Mouse (Mus musculus): ENCODE data around the gene Wdr46. TPM values are rescaled to one million over a fixed set of nuclear protein-coding genes. Genes with fewer than 3 reads are reported as not detected.

The Wdr46 gene
- polyA plus RNA-seq, 1 experiment from 2014 or later = 8.8 TPM

GRCm38 (mm10) chr17:33969394-33969793 is 28.9 kb downstream of the Wdr46 start:
- no peaks in the 10 kb centered on the region for H3K27me3 ChIP-seq (replicated peaks; ENCODE audit: insufficient read depth, low read length)
- H3K4me3 ChIP-seq (ENCODE audit: low read depth, low read length) = no peak overlapping the region
- no peak for DNase-seq (ENCODE audit: low spot score)
- H3K9me3 ChIP-seq (ENCODE audit: low read length) = no peaks in the 10 kb centered on the region
- no peaks in the 10 kb centered on the region for H3K4me1 ChIP-seq (ENCODE audit: insufficient read depth, low read depth, low read length)
- TF ChIP-seq CTCF (IDR thresholded peaks at IDR 0.05) = peak; percentile 45
- no peak for TF ChIP-seq EP300 (IDR thresholded peaks at IDR 0.05)
- H3K9ac ChIP-seq (replicated peaks; ENCODE audit: low read depth) = no peak overlapping the region
- no peak overlapping the region for H3K4me2 ChIP-seq (replicated peaks; ENCODE audit: low read depth, low read length)
- H3K36me3 ChIP-seq (ENCODE audit: insufficient read depth, low read length) = no peaks in the 10 kb centered on the region
- no peak overlapping the region for H3K27ac ChIP-seq (ENCODE audit: low read length)
- 75% methylated on average over 4 of the region's 4 CpGs for WGBS
- no peak for ATAC-seq

GRCm38 (mm10) chr17:33972691-33973090 is 32.2 kb downstream of the Wdr46 start:
- WGBS = 35% methylated on average over 1 of the region's 1 CpGs
- peak; percentile 46 for ATAC-seq
- no peaks in the 10 kb centered on the region for H3K36me3 ChIP-seq (ENCODE audit: insufficient read depth, low read length)
- no peak overlapping the region for H3K4me2 ChIP-seq (replicated peaks; ENCODE audit: low read depth, low read length)
- DNase-seq (ENCODE audit: low spot score) = peak; percentile 67
- no peak overlapping the region for H3K9ac ChIP-seq (replicated peaks; ENCODE audit: low read depth)
- H3K27me3 ChIP-seq (replicated peaks; ENCODE audit: insufficient read depth, low read length) = no peaks in the 10 kb centered on the region
- H3K4me3 ChIP-seq (ENCODE audit: low read depth, low read length) = no peak overlapping the region
- no peaks in the 10 kb centered on the region for H3K9me3 ChIP-seq (ENCODE audit: low read length)
- no peak overlapping the region for H3K27ac ChIP-seq (ENCODE audit: low read length)
- TF ChIP-seq EP300 (IDR thresholded peaks at IDR 0.05) = no peak
- TF ChIP-seq CTCF (IDR thresholded peaks at IDR 0.05) = no peak
- H3K4me1 ChIP-seq (ENCODE audit: insufficient read depth, low read depth, low read length) = no peaks in the 10 kb centered on the region

GRCm38 (mm10) chr17:33973572-33973971 is 33.1 kb downstream of the Wdr46 start:
- no peak for TF ChIP-seq CTCF (IDR thresholded peaks at IDR 0.05)
- no peak for TF ChIP-seq EP300 (IDR thresholded peaks at IDR 0.05)
- Histone ChIP-seq H3K4me2 (replicated peaks; ENCODE audit: low read depth, low read length) (no peak overlapping the region), H3K27me3 (replicated peaks; ENCODE audit: insufficient read depth, low read length) (no peaks in the 10 kb centered on the region), H3K4me3 (ENCODE audit: low read depth, low read length) (no peak overlapping the region), H3K9ac (replicated peaks; ENCODE audit: low read depth) (no peak overlapping the region), H3K27ac (ENCODE audit: low read length) (no peak overlapping the region), H3K36me3 (ENCODE audit: insufficient read depth, low read length) (no peaks in the 10 kb centered on the region), H3K9me3 (ENCODE audit: low read length) (no peaks in the 10 kb centered on the region), H3K4me1 (ENCODE audit: insufficient read depth, low read depth, low read length) (peaks cover 4% of the 10 kb centered on the region; the same call in 1 of the 2 replicates)
- ATAC-seq (no peak), DNase-seq (ENCODE audit: low spot score) (no peak)
- 58% methylated on average over 3 of the region's 3 CpGs for WGBS

DNA sequence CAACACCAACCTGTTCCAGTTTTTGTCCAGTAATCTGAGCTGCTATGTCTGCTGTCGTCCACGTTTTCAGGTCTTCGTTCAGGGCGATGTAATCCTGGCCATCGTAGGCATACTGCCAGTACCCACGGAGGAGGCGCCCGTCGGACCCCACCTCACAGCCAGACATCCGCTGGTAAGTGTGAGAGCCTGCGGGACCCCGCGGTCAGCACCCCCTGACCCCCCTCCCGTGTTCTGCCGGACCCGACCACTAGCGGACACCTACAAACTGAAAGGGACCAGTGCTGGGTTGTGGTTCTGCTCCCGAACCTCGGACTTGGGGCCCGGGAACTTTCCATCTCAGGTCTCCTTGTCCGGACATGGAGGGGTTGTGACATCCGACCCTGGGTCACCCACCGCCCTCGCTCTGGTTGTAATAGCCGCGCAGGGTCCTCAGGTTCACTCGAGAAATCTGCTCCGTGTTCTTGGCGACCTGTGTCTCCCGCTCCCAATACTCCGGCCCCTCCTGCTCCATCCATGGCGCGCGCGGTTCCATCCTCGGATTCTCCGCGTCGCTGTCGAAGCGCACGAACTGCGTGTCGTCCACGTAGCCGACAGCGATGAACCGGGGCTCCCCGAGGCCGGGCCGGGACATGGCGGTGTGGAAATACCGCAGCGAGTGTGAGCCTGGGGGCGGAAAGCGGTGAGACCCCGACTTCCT is 37.5 kb downstream of the Wdr46 start:
- Histone ChIP-seq H3K27ac (ENCODE audit: low read length) (no peak overlapping the region), H3K27me3 (replicated peaks; ENCODE audit: insufficient read depth, low read length) (no peaks in the 10 kb centered on the region), H3K4me2 (replicated peaks; ENCODE audit: low read depth, low read length) (peak overlapping the region; percentile 82), H3K36me3 (ENCODE audit: insufficient read depth, low read length) (no peaks in the 10 kb centered on the region), H3K4me3 (ENCODE audit: low read depth, low read length) (peak overlapping the region; percentile 42), H3K4me1 (ENCODE audit: insufficient read depth, low read depth, low read length) (peaks cover 9% of the 10 kb centered on the region; the same call in 1 of the 2 replicates), H3K9ac (replicated peaks; ENCODE audit: low read depth) (0 out of 2 replicates have a peak overlapping the region, but pooled peaks have one; percentile 16), H3K9me3 (ENCODE audit: low read length) (no peaks in the 10 kb centered on the region)
- no peak for TF ChIP-seq CTCF (IDR thresholded peaks at IDR 0.05)
- TF ChIP-seq EP300 (IDR thresholded peaks at IDR 0.05) = no peak
- ATAC-seq (no peak), DNase-seq (ENCODE audit: low spot score) (no peak)
- WGBS = 2% methylated on average over 57 of the region's 57 CpGs

- DNase-seq (ENCODE audit: low spot score) (peak; percentile 83), ATAC-seq (peak; percentile 65)
- Histone ChIP-seq H3K4me2 (replicated peaks; ENCODE audit: low read depth, low read length) (peak overlapping the region; percentile 82), H3K9ac (replicated peaks; ENCODE audit: low read depth) (0 out of 2 replicates have a peak overlapping the region, but pooled peaks have one; percentile 16), H3K4me3 (ENCODE audit: low read depth, low read length) (peak overlapping the region; percentile 42), H3K27me3 (replicated peaks; ENCODE audit: insufficient read depth, low read length) (no peaks in the 10 kb centered on the region), H3K27ac (ENCODE audit: low read length) (peak overlapping the region; percentile 2; the same call in 1 of the 2 replicates), H3K4me1 (ENCODE audit: insufficient read depth, low read depth, low read length) (peaks cover 9% of the 10 kb centered on the region; the same call in 1 of the 2 replicates), H3K9me3 (ENCODE audit: low read length) (no peaks in the 10 kb centered on the region), H3K36me3 (ENCODE audit: insufficient read depth, low read length) (no peaks in the 10 kb centered on the region)
- TF ChIP-seq EP300 (IDR thresholded peaks at IDR 0.05) (no peak), CTCF (IDR thresholded peaks at IDR 0.05) (no peak)
- WGBS = 2% methylated on average over 9 of the region's 17 CpGs
These were observed 38.2 kb downstream of the Wdr46 start for GRCm38 (mm10) chr17:33978631-33979031.

GRCm38 (mm10) chr17:33979512-33980050 is 39.1 kb downstream of the Wdr46 start:
- Histone ChIP-seq H3K4me3 (ENCODE audit: low read depth, low read length) (no peak overlapping the region), H3K27me3 (replicated peaks; ENCODE audit: insufficient read depth, low read length) (no peaks in the 10 kb centered on the region), H3K9ac (replicated peaks; ENCODE audit: low read depth) (no peak overlapping the region), H3K4me1 (ENCODE audit: insufficient read depth, low read depth, low read length) (peaks cover 9% of the 10 kb centered on the region; the same call in 1 of the 2 replicates), H3K36me3 (ENCODE audit: insufficient read depth, low read length) (no peaks in the 10 kb centered on the region), H3K4me2 (replicated peaks; ENCODE audit: low read depth, low read length) (no peak overlapping the region), H3K27ac (ENCODE audit: low read length) (no peak overlapping the region), H3K9me3 (ENCODE audit: low read length) (no peaks in the 10 kb centered on the region)
- DNase-seq (ENCODE audit: low spot score) (peak; percentile 77), ATAC-seq (peak; percentile 16; the same call in 1 of the 2 replicates)
- 46% methylated on average over 6 of the region's 6 CpGs for WGBS
- TF ChIP-seq EP300 (IDR thresholded peaks at IDR 0.05) (peak; percentile 68), CTCF (IDR thresholded peaks at IDR 0.05) (no peak)

Measured in lung, postnatal 0 days (tissue).